9 mouse cellular contexts compared by ENCODE assay signal in the genomic region with DNA sequence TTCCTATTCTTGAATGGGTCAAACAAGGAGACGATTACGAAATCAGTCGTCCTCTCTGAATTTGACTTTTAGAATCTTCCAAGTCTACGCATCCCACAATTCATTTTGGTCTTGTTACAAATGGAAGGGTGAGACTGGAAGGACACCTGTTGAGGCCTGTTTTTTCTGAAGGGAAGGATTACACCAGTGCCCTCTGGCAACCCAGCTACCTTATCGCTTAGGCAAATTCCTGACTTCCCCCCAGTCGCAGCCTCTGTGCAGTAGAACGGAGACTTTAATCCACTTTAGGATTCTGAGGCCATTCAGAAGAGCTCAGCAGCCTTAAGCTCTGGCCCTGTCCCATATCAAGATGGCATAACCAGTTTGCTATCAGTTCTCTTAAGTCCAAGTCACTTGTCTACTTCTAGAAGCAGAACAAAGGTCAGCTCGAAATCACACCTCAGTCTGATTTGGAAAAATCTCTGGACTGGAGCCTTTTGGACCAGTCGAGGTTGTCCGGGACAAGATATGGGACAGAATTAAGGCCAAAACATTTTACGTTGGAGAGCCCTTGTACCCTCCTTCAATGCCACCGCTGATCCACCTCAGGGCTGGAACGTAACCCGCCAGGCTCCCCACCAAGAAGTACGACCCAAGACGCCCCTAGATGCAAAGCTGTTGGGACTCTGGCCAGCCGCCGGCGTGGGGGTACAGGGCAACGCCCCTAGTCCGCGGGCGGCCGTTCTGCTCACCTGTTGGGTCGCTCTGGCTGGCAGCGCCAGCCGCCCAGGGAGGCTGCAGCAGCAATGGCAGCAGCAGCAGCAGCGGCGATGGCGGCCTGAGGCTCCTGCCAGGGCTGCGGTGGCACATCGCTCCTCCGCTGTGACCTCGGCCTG. TPM values are rescaled to one million over a fixed set of nuclear protein-coding genes. Genes with fewer than 3 reads are reported as not detected.
A peak's percentile ranks its signal among the peaks of the same experiment; 100 is the strongest.
DNase-seq lines count a peak whose midpoint lies in the region; ATAC-seq lines count a peak whose summit lies in the region.
"Had no signal": no experiment of that assay in that cellular context is flagged by ENCODE, and none has a peak within 500 bp of the region (broad histone marks: within the 10 kb centered on the region; RNA-seq: fewer than 3 reads in every experiment).

No protein-coding gene starts in this region.

- no peak overlapping the region for H3K27ac ChIP-seq in kidney, embryonic 16.5 days (ENCODE audit: low read length)
- no peak overlapping the region for H3K27ac ChIP-seq in embryonic facial prominence, embryonic 12.5 days
- no peak overlapping the region for H3K27ac ChIP-seq in hindbrain, embryonic 16.5 days (ENCODE audit: low read depth, low read length)
- H3K27ac ChIP-seq in midbrain, embryonic 14.5 days (replicated peaks; ENCODE audit: low read depth, low read length) = no peak overlapping the region

- H3K4me1 ChIP-seq in kidney, embryonic 16.5 days (ENCODE audit: insufficient read depth, low read length) = peaks cover 9% of the 10 kb centered on the region
- peaks cover 5% of the 10 kb centered on the region; the same call in 1 of the 2 replicates for H3K4me1 ChIP-seq in embryonic facial prominence, embryonic 12.5 days
- H3K4me1 ChIP-seq in hindbrain, embryonic 16.5 days (ENCODE audit: control insufficient read depth, insufficient read depth, low read depth, low read length) = peaks cover 5% of the 10 kb centered on the region
- H3K4me1 ChIP-seq in midbrain, embryonic 14.5 days (ENCODE audit: control insufficient read depth, insufficient read depth, low read length) = no peaks in the 10 kb centered on the region; the same call in 1 of the 2 replicates

- no peaks in the 10 kb centered on the region for H3K9me3 ChIP-seq in kidney, embryonic 16.5 days (ENCODE audit: low read length)
- H3K9me3 ChIP-seq in embryonic facial prominence, embryonic 12.5 days = no peaks in the 10 kb centered on the region
- no peaks in the 10 kb centered on the region for H3K9me3 ChIP-seq in hindbrain, embryonic 16.5 days (ENCODE audit: control insufficient read depth, low read length)
- no peaks in the 10 kb centered on the region for H3K9me3 ChIP-seq in midbrain, embryonic 14.5 days (ENCODE audit: control insufficient read depth, low read length)

- H3K27me3 ChIP-seq in kidney, embryonic 16.5 days (ENCODE audit: insufficient read depth, low read length) = peaks cover 24% of the 10 kb centered on the region
- H3K27me3 ChIP-seq in embryonic facial prominence, embryonic 12.5 days = peaks cover 33% of the 10 kb centered on the region
- peaks cover 15% of the 10 kb centered on the region for H3K27me3 ChIP-seq in hindbrain, embryonic 16.5 days (replicated peaks; ENCODE audit: control insufficient read depth, insufficient read depth, low read length)
- peaks cover 25% of the 10 kb centered on the region for H3K27me3 ChIP-seq in midbrain, embryonic 14.5 days (ENCODE audit: control insufficient read depth, insufficient read depth, low read length)

- H3K9ac ChIP-seq in kidney, embryonic 16.5 days (replicated peaks; ENCODE audit: low read length) = peak overlapping the region; percentile 65
- peak overlapping the region; percentile 34; the same call in 1 of the 2 replicates for H3K9ac ChIP-seq in embryonic facial prominence, embryonic 12.5 days
- H3K9ac ChIP-seq in hindbrain, embryonic 16.5 days (ENCODE audit: low read depth, low read length) = peak overlapping the region; percentile 17; the same call in 1 of the 2 replicates
- no peak overlapping the region for H3K9ac ChIP-seq in midbrain, embryonic 14.5 days (replicated peaks; ENCODE audit: low read length)

- H3K4me3 ChIP-seq in kidney, embryonic 16.5 days (ENCODE audit: low read length) = peak overlapping the region; percentile 42
- peak overlapping the region; percentile 37 for H3K4me3 ChIP-seq in embryonic facial prominence, embryonic 12.5 days
- H3K4me3 ChIP-seq in hindbrain, embryonic 16.5 days (ENCODE audit: low read length) = peak overlapping the region; percentile 26
- H3K4me3 ChIP-seq in midbrain, embryonic 14.5 days (replicated peaks; ENCODE audit: low read depth, low read length) = peak overlapping the region; percentile 19; the same call in 1 of the 2 replicates

- 22% methylated on average over 34 of the region's 34 CpGs for WGBS in kidney, embryonic 16.5 days
- WGBS in embryonic facial prominence, embryonic 12.5 days = 15% methylated on average over 34 of the region's 34 CpGs
- 21% methylated on average over 33 of the region's 34 CpGs for WGBS in hindbrain, embryonic 16.5 days
- WGBS in midbrain, embryonic 14.5 days = 12% methylated on average over 34 of the region's 34 CpGs

- H3K36me3 ChIP-seq in kidney, embryonic 16.5 days (ENCODE audit: insufficient read depth, low read length) = no peaks in the 10 kb centered on the region
- H3K36me3 ChIP-seq in embryonic facial prominence, embryonic 12.5 days = no peaks in the 10 kb centered on the region
- no peaks in the 10 kb centered on the region for H3K36me3 ChIP-seq in hindbrain, embryonic 16.5 days (ENCODE audit: control insufficient read depth, insufficient read depth, low read length)
- H3K36me3 ChIP-seq in midbrain, embryonic 14.5 days (ENCODE audit: control insufficient read depth, insufficient read depth, low read length) = no peaks in the 10 kb centered on the region

- peak overlapping the region; percentile 61 for H3K4me2 ChIP-seq in kidney, embryonic 16.5 days (replicated peaks; ENCODE audit: low read depth, low read length)
- peak overlapping the region; percentile 76 for H3K4me2 ChIP-seq in embryonic facial prominence, embryonic 12.5 days (replicated peaks)
- peak overlapping the region; percentile 50 for H3K4me2 ChIP-seq in hindbrain, embryonic 16.5 days (ENCODE audit: low read length)
- H3K4me2 ChIP-seq in midbrain, embryonic 14.5 days (ENCODE audit: low read length) = peak overlapping the region; percentile 51

- ATAC-seq in kidney, embryonic 16.5 days (ENCODE audit: low FRiP score, low TSS enrichment) = no peak
- ATAC-seq in embryonic facial prominence, embryonic 12.5 days (ENCODE audit: insufficient number of reproducible peaks, insufficient read depth, low FRiP score, low TSS enrichment) = no peak
- ATAC-seq in hindbrain, embryonic 16.5 days = no peak
- ATAC-seq in midbrain, embryonic 14.5 days (ENCODE audit: low FRiP score, low TSS enrichment) = no peak

- DNase-seq in kidney, adult 9 months = no peak
- peak; percentile 42 for DNase-seq in midbrain, embryonic 14.5 days
- DNase-seq in adrenal gland, postnatal 4 days (ENCODE audit: low spot score in 2 of 2) = no peak
- DNase-seq in gastrocnemius, postnatal 10 days = no peak
- no peak for DNase-seq in layer of hippocampus, adult 9-10 months (ENCODE audit: low spot score)

RNA-seq across cellular contexts. Expression of gene Plbd1, which starts 0.7 kb away (rescaled TPM):
- 5.3 and 5.7 TPM in 2 replicates for polyA plus RNA-seq in kidney, embryonic 16.5 days (2015; fragmentation: Nextera tagmentation; extraction: Ambion mirVana)
- 2.2 and 2.5 TPM in 2 replicates for polyA plus RNA-seq in embryonic facial prominence, embryonic 12.5 days (2016; fragmentation: Nextera tagmentation; extraction: Ambion mirVana)
- polyA plus RNA-seq in hindbrain, embryonic 16.5 days (2015; fragmentation: Nextera tagmentation; extraction: Ambion mirVana) = 1.9 and 2.0 TPM in 2 replicates
- 0.20 and 0.50 TPM in 2 replicates for polyA plus RNA-seq in midbrain, embryonic 14.5 days (2014; fragmentation: Nextera tagmentation; extraction: Ambion mirVana)
- total RNA-seq in adrenal gland, postnatal 4 days (2021) = 10 to 100 TPM; 36.6 to 51.5 TPM
- 10 to 100 TPM; 15.4 to 16.4 TPM for total RNA-seq in gastrocnemius, postnatal 10 days (2021)
- total RNA-seq: MEL had no signal
